Mouse (Mus musculus) small intestine, adult 2 months (tissue): ENCODE measurements at regions not wholly inside any gene's neighbourhood (a gene's known extent, or its start where the extent isn't known, plus 50 kb on each side); places are given as distances from the start of the nearest gene placed in this dataset.
"Not testable (repeated sequence)": the region's sequence is repeated elsewhere in the genome, so short reads cannot be mapped to it uniquely, and the experiment has no call there.

Experiments
- H3K27ac ChIP-seq: fragments of 200-500 bp; 2 replicates; pipeline ENCODE4 v1.5.1; 2012; ENCODE audit warnings: low read depth, low read length, control low read depth, inconsistent platforms; ENCODE audit not compliant: insufficient read depth
- H3K27me3 ChIP-seq: fragments of 200-500 bp; 2 replicates; pipeline ENCODE4 v1.6.1; 2012; ENCODE audit warnings: mild to moderate bottlenecking, moderate library complexity, low read length, inconsistent platforms; ENCODE audit not compliant: control insufficient read depth, insufficient read depth
- H3K36me3 ChIP-seq: fragments of 200-500 bp; 2 replicates; pipeline ENCODE4 v1.6.1; 2012; ENCODE audit warnings: mild to moderate bottlenecking, low read length, control low read depth, inconsistent platforms; ENCODE audit not compliant: control insufficient read depth, insufficient read depth
- H3K4me1 ChIP-seq: fragments of 200-500 bp; 2 replicates; pipeline ENCODE4 v1.6.1; 2012; ENCODE audit warnings: low read length, inconsistent platforms, mixed read lengths; ENCODE audit not compliant: control insufficient read depth, insufficient read depth, insufficient read length
- H3K4me3 ChIP-seq: fragments of 200-500 bp; 2 replicates; pipeline ENCODE4 v1.5.1; 2012; ENCODE audit warnings: low read depth, mild to moderate bottlenecking, control low read depth, inconsistent platforms, low read length, moderate library complexity
- CTCF ChIP-seq: fragments of 200-500 bp; IDR thresholded peaks from 2 replicates; pipeline ENCODE4 v1.5.1; 2012; ENCODE audit warnings: low read depth, mild to moderate bottlenecking, control low read depth, inconsistent platforms, low read length, moderate library complexity, mixed read lengths; ENCODE audit not compliant: insufficient replicate concordance, insufficient read length; ENCODE audit errors: extremely low read depth
- POLR2A ChIP-seq: fragments of 200-500 bp; IDR thresholded peaks from 2 replicates; pipeline ENCODE4 v1.6.1; 2012; ENCODE audit warnings: low read depth, mild to moderate bottlenecking, control low read depth, inconsistent platforms, low read length, moderate library complexity
- WGBS: fragments of 180-500 bp; shearing (Covaris S2); methylation state at CpG from one replicate; pipeline ENCODE4 v1.1.7; 2018; 5-methylcytosine and 5-hydroxymethylcytosine counted together

GRCm38 (mm10) chr19:3158149-3158548, 124.6 kb upstream of the Mrpl21 start:
- WGBS = 67% methylated on average over 2 of the region's 2 CpGs
- not testable (repeated sequence) for H3K4me1 ChIP-seq, H3K4me3 ChIP-seq, H3K27me3 ChIP-seq, H3K27ac ChIP-seq, H3K36me3 ChIP-seq

DNA sequence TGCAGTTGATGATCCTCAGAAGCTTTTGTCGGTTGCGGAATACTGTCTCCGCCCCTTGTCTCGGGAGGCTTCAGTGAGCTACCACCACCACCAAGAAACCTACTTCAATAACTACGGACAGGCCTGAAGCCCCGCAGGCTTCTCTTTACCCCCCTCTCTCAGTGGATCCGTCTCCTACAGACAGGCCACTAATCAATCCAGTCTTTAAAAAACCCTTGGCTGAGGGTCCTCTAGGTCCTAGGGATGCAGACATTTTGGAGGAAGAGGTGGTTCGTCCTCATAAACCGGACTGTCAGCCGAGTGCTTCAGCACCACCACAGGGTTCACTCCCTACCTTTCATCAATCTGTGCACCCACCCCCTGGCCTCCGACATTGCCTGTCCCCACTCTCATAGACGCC, 123.4 kb upstream of the Mrpl21 start:
- TF ChIP-seq CTCF = no peak
- no peak for TF ChIP-seq POLR2A
- H3K36me3 ChIP-seq = no peaks in the 10 kb centered on the region
- no peak overlapping the region for H3K27ac ChIP-seq
- no peak overlapping the region for H3K4me3 ChIP-seq
- no peaks in the 10 kb centered on the region for H3K4me1 ChIP-seq
- no peaks in the 10 kb centered on the region for H3K27me3 ChIP-seq
- 88% methylated on average over 12 of the region's 12 CpGs for WGBS

DNA sequence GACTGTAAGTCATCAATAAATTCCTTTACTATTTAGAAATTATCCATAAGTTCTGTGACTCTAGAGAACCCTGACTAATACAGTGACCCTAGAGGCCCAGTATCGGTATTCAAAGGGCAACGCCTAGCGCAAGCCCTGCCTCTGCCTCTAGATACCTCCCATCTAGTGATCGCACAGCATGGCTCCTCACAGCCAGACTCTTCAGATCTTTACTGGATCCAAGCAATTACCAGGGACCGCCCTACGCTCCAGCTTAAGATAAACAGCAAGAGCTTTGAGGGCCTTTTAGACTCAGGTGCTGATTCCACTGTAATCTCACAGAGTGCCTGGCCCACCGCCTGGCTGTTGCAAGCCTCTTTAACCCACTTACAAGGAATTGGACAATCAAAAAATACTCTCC, 115.0 kb upstream of the Mrpl21 start:
- H3K4me3 ChIP-seq = no peak overlapping the region
- H3K4me1 ChIP-seq = no peaks in the 10 kb centered on the region
- H3K27me3 ChIP-seq = no peaks in the 10 kb centered on the region
- no peak for TF ChIP-seq POLR2A
- no peaks in the 10 kb centered on the region for H3K36me3 ChIP-seq
- 63% methylated on average over 7 of the region's 7 CpGs for WGBS
- no peak overlapping the region for H3K27ac ChIP-seq

DNA sequence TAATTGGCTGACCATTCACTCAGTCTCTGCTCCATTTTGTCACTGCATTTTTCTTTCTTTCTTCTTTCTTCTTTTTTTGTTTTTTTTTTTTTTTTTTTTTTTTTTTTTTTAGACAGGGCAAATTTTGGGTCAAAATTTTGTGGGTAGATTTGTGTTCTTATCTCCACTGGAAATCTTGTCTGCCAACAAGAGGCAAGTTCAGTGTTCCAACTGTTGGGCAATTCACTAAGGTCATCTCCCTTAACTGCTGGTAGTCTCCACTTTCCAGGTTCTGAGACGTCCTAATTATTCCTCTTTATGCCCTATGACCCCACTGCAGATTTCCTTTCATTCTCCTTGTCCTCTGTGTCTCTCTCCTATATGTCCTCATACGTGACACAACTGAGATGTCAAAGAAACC, 100.1 kb upstream of the Mrpl21 start:
- TF ChIP-seq POLR2A = no peak
- TF ChIP-seq CTCF = no peak
- WGBS = 50% methylated on average over 2 of the region's 2 CpGs
- H3K36me3 ChIP-seq = no peaks in the 10 kb centered on the region
- H3K4me3 ChIP-seq = no peak overlapping the region
- H3K27ac ChIP-seq = no peak overlapping the region
- no peaks in the 10 kb centered on the region for H3K27me3 ChIP-seq
- H3K4me1 ChIP-seq = no peaks in the 10 kb centered on the region

GRCm38 (mm10) chr19:3192644-3193043, 90.1 kb upstream of the Mrpl21 start:
- Histone ChIP-seq H3K27ac (no peak overlapping the region), H3K27me3 (no peaks in the 10 kb centered on the region), H3K4me3 (no peak overlapping the region), H3K4me1 (no peaks in the 10 kb centered on the region), H3K36me3 (no peaks in the 10 kb centered on the region)
- TF ChIP-seq CTCF (no peak), POLR2A (no peak)

DNA sequence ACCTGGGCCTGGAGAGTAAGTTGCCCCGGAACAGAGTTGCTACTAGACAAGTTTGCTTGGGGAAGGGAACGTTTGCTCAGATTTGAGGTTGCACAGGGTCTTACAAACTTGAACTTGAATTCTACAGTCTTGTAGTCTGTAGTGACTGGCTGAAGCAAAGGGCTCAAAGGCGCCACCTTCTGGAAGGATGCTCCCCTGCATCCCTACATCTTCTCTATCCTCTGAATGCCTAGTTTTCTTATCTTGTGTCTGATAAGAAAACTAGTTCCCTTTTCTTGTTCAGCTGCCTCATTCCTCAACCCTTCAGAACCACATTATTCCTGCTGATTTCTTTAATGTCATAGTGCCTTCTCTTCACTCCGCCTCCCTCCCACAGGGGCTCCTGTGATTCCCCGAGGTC, 78.2 kb upstream of the Mrpl21 start:
- not testable (repeated sequence) for H3K4me3 ChIP-seq, H3K36me3 ChIP-seq, H3K27me3 ChIP-seq, H3K27ac ChIP-seq, H3K4me1 ChIP-seq
- 53% methylated on average over 5 of the region's 5 CpGs for WGBS
- peak; percentile 30; the same call in 1 of the 2 replicates for TF ChIP-seq CTCF

DNA sequence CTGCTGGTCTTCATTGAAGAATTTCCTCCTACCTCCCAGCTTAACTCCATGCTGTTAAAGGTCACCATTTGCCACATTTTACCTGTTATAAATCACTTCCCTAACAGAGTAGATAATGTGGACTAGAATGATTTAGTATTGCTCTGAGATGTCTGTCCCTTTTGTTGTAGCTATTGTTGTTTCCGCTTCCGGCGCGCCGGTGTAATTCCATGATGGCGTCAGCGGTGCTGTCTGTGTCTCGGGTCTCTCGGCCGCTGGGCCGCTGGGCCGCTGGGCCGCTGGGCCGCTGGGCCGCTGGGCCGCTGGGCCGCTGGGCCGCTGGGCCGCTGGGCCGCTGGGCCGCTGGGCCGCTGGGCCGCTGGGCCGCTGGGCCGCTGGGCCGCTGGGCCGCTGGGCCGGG, 77.3 kb upstream of the Mrpl21 start:
- H3K4me3 ChIP-seq, H3K27me3 ChIP-seq, H3K27ac ChIP-seq, H3K4me1 ChIP-seq, H3K36me3 ChIP-seq: not testable (repeated sequence)
- WGBS = 85% methylated on average over 28 of the region's 28 CpGs

DNA sequence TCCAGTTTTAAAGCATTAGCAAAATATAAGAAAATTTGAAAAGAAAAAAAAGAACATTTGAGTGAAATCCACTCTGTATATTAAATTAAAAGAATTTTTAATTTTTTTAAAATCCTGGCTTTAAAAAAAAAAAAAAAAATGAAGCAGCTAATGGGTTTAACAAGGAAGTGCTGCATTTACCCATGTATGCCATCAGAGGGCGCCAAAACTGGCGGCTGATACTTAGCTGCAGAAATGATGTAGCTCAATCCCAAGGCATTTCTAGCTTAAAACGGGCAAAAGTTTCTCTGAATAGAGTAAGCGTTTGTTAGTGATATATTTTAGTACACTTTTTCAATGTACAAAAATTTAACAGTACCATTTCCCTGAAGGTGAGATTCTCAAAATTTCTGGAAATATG, 74.4 kb upstream of the Mrpl21 start:
- H3K36me3 ChIP-seq = no peaks in the 10 kb centered on the region
- no peaks in the 10 kb centered on the region for H3K4me1 ChIP-seq
- H3K27ac ChIP-seq = no peak overlapping the region
- no peak overlapping the region for H3K4me3 ChIP-seq
- WGBS = 5% methylated on average over 4 of the region's 4 CpGs
- TF ChIP-seq CTCF (no peak), POLR2A (no peak)
- H3K27me3 ChIP-seq = no peaks in the 10 kb centered on the region
